Mouse (Mus musculus): ENCODE data around the gene Rusc2.

DNA sequence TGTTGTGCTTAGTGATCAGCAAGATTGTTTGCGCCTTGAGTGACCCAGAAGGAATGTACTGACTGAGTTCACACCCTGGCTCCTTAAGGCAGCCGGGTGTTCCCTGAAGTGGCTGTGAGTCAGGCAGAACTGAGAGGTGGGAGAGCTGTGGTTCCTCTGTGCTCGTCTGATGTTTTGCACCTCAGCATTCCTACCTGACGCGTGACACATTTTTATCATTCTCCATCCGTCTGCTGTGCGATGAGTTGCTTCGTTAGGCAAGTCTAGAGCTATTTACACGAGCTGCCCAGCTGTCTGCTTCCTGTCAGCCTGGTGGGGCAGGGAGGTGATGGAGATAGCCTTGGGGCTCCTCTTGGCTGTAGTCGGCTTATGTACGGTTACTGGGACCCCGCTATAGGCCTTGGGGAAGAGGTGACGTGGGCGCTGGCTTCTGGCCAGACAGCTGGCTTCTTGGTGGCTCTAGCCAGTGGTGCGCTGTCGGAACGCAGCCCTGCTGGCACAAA, 17.1 kb downstream of the Rusc2 start:
- TF ChIP-seq CTCF (conservative IDR thresholded peaks at IDR 0.05; ENCODE audit: low read length), result no peak
- no peak for TF ChIP-seq POU5F1 (IDR thresholded peaks at IDR 0.05; ENCODE audit: borderline replicate concordance, low read length)
